Mouse (Mus musculus) right cerebral cortex, adult 18-20 months (tissue): ENCODE measurements around the gene Ell.
"Not testable (repeated sequence)": the region's sequence is repeated elsewhere in the genome, so short reads cannot be mapped to it uniquely, and the experiment has no call there.

Experiments
- DNase-seq: peaks from one replicate; pipeline ENCODE4 v3.0.0; 2022; ENCODE audit warnings: mixed read lengths

The Ell gene

GRCm38 (mm10) chr8:70507027-70507393 is 32.2 kb upstream of the Ell start:
- no peak for DNase-seq

GRCm38 (mm10) chr8:70509281-70509952 is 29.8 kb upstream of the Ell start:
- no peak for DNase-seq

- peak; percentile 98 for DNase-seq
These were observed 28.9 kb upstream of the Ell start, which contains the start of gene Uba52 for GRCm38 (mm10) chr8:70510228-70510915. Uba52 (minus strand) TSS chr8:70510801.

DNA sequence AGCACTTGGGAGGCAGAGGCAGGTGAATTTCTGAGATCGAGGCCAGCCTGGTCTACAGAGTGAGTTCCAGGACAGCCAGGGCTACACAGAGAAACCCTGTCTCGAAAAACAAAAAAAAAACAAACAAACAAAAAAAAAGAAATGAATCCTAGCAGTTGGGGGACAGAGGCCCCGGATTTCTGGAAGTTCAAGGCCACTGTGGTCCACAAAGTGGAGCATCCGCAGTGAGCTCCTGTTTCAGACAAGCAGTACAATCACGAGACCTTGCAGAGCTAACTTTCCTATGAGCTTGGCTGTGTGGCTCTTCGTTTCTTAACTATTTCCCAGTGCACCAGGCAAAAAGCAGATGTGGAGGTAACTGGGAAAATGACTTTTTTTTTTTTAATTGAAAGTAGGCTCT is 28.1 kb upstream of the Ell start:
- not testable (repeated sequence) for DNase-seq

DNA sequence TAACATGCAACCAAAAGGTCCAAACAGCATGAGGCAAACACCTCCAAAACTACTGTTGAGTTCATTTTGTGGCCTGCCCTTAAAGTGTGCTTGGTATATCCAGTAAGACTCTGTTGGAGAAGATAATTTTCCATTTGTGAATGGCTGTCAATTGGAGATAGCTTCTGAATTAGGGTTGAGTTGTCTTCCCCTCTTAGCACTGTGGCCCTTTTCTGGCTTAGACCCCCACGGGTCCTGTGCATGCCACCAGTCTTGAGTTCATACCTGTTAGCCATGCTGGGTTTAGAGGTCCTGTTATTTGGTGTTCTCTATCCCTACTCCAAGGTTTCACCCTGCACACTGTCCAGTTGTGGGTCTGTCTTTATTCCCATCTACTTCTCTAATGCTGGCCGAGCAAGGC is 27.5 kb upstream of the Ell start:
- DNase-seq, result no peak

- DNase-seq, result no peak
These were observed 26.9 kb upstream of the Ell start for GRCm38 (mm10) chr8:70512253-70512903.

DNA sequence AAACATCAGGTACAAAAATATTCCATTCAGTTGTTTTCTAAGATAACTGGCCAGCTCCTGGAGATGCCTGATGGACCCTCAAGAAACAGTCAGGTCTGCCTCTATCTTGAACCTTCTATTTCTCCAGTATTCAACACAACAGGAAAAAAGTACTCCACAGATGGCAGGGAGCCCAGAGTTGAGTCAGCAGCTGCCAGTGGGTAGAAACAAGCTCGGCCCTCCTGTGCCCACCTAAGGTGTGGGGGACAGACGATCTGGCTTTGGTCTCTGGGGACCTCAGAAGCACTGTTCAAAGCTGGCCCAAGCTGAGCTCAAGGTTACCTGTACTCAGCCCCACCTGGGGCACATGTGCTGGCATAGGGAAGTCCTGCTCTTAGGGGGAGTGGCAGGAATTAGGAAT is 25.8 kb upstream of the Ell start:
- DNase-seq, result peak; percentile 78

DNA sequence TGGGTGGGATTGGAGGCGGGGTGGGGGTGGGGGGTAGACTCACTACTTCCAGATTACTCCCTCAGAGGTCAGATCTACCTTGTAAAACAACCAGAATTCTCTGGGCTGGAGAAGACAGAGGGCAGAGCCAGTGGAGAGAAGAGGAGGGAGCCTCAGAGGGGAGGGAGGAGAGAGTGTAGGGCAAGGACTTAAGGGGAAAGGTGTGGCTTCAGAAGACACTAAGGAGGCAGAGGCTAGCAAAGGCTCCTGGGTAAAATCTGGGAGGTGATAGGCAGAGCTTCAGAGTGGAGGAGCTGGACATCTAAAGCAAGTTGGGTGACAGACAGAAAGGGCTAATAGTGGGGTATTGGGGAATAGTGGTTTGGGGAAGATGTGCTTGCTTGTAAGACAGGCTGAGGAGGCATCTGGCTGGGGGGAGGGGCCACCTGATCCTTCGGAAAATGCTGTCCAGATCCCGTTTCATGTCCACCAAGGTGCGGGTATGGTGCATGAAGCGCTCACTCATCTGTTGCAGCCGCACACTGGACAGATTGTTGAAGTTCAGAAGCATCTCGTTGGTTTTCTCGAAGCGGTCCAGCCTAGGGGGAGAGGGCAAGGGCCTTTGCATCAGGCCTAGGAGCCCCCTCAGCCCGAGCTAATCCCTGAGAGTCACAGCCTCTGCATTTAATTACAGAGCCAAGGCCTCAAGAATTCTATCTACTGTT is 21.2 kb upstream of the Ell start:
- no peak for DNase-seq

DNA sequence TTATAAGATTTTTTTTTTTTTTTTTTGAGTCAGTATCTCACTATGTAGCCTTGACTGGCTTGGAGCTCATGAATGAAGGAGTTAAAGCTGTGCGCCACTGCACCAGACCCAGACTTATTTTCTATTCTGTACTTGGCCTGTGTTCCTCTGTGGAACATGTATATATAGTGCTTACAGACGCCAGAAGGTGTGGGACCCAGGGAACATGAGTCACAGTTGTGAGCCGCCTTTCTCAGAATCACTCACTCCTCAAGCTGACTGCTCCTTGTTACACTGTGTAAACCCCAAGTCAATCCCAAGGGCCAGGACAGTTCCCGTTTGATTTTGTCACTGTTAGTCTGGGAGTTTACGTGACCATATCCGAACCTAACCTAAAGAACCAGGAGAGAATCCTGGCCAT is 20.2 kb upstream of the Ell start:
- DNase-seq, result peak; percentile 61

GRCm38 (mm10) chr8:70519606-70520005 is 19.7 kb upstream of the Ell start:
- no peak for DNase-seq

DNA sequence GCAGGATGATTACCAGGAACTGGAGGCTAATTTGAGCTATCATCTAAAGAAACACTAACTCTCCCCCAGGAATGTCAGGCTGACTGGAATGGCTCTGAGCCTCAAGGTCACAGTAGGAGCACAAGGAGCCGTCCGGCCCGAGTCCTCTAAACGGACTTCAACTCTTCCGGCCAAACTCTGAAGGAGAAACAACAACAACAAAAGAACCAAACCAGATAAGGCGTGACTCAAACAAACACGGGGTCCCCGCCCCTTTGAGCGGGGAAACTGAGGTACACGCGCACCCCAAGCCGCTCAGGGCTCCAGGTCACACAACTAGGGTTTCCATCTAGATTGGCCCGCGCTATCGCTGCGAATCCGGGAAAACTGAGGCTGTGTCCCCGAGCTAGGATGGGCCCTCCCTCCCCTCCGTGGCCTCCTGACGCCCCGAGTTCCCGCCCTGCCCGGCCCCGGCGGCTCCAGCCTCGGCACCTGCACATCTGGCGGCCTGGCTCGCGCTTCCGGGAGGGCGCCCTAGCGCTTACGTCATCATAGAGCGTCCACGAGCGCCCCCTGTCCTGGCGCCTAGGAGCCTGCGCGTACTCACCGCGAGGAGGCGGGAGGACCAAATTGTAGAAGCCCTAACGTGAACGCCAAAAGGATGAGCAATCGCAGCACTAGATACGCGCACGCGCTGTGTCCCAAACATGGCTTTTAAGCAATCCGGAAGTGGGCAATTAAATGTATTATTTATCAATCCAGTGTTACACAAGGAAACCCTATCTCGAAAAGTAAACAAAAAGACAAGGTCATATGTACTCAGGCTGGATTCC is 16.5 kb upstream of the Ell start:
- peak; percentile 97 for DNase-seq

DNA sequence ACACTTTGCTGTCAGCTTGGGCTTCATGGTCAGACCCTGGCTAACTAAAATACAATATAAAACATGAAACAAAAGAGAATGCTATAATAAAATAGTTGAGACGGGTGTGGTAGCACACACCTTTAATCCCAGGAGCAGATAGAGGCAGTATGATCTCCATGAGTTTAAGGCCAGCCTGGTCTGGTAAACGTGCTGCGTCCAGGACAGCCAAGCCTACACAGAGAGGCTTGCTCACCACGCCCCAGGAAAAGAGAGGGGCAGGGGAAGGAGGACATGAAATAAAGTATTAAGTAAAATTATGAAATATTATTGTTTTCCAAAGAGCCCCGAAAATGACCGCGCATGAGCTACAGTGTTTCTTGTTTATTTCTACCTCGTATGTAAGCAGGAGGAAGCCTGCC is 12.1 kb upstream of the Ell start:
- DNase-seq, result no peak

GRCm38 (mm10) chr8:70527512-70528181 is 11.6 kb upstream of the Ell start, which contains the start of the genes Fkbp8 and Kxd1:
Fkbp8 (plus strand) TSS chr8:70527724.
Kxd1 (minus strand) TSS chr8:70527956.
- DNase-seq, result peak; percentile 98

DNA sequence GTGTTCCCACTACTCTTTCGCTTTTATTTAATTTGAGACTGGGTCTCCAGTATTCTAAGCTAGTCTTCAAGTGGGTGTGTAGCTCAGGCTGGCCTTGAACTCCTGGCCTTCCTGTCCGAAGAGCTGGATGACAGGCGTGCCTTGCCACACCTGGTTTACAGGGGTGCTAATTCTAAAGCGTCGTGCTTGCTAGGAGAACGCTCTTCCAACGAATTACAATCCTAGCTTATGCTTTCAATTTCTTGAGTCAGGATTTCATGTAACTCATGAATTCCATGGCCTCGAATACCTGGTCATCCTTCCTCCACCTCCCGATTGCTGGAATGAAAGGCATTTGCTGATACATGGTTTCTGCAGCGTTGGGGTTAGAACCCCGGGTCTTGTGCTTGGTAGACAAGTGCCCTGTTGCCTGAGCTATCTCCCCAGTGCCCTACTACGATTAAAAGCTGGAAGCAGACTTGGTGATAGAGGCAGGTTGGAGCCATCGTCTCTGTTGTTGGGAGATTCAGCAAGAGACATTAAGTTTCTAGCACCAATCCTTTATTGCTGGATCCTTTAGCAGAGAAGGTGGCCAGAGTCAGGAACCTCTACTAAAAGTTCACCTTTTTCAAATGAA is 11.0 kb upstream of the Ell start:
- no peak for DNase-seq

DNA sequence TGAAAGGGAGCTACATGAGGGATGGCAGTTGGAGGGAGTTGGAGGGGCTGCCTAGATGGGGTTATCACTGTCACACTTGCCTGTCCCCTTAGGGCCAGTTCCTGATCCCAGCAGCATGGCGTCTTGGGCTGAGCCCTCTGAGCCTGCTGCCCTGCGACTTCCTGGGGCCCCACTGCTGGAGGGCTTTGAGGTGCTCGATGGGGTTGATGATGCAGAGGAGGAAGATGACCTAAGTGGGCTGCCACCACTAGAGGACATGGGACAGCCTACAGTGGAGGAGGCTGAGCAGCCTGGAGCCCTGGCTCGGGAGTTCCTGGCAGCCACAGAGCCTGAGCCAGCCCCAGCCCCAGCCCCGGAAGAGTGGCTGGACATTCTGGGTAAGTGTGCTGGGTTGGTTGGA is 10.0 kb upstream of the Ell start:
- no peak for DNase-seq

DNA sequence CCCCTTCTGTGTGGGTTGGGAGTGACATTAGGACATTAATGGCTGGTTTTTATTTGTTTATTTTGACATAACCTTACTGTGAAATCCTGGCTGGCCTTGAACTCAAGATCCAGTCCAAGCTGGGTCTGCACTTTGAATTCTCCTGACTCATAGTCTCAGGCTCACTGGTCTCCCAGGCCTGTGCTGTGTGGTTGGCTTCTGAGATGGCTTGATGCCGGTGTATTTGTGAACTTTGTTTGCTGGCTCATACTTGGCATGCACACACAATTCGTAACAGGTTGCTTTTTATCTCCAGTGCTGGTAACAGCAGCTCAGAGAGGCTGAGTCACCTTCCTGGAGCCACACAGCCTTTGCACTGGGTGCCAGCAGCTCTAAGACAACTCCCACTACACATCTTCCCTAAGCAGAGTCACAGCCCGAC is 9.5 kb upstream of the Ell start:
- no peak for DNase-seq

GRCm38 (mm10) chr8:70530314-70530713 is 8.9 kb upstream of the Ell start:
- no peak for DNase-seq

DNA sequence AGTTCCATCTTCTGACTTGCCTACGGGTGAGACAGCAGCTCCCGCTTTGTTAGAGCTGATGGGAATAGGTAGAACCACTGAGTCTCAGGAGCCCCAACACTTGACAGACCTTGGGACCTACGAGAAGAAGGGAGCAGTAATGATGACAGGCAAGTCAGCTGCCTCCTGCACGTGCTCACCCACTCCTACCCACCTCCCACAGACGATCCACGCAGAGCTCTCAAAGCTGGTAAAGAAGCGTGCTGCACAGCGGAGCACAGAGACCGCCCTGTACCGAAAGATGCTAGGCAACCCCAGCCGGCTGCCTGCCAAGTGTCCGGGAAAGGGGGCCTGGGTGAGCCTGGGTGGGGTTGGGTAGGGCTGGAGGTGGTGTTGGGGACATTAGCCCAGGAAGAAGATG is 5.0 kb upstream of the Ell start:
- peak; percentile 59 for DNase-seq

DNA sequence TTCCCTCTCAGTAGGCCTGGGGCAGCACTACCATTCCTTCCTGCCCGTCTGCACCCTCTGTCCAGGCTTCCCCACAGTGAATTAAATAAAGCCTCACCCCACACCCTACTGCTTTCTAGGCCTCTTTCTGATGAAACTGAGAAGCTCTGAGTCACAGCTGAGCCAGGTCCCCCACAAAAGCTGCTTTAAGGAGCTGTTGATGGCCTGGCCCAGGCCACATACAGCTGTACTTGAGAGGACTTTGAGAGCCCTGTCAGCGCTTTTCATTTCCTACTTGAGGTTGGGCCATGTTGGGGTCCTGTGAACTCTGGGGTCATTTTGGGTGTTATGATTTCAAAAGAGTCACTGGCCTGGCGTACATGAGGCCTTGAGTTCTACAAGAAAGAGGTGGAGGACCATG is 4.0 kb upstream of the Ell start:
- DNase-seq, result no peak

- DNase-seq, result no peak
These were observed 3.6 kb upstream of the Ell start for GRCm38 (mm10) chr8:70535701-70536100.

DNA sequence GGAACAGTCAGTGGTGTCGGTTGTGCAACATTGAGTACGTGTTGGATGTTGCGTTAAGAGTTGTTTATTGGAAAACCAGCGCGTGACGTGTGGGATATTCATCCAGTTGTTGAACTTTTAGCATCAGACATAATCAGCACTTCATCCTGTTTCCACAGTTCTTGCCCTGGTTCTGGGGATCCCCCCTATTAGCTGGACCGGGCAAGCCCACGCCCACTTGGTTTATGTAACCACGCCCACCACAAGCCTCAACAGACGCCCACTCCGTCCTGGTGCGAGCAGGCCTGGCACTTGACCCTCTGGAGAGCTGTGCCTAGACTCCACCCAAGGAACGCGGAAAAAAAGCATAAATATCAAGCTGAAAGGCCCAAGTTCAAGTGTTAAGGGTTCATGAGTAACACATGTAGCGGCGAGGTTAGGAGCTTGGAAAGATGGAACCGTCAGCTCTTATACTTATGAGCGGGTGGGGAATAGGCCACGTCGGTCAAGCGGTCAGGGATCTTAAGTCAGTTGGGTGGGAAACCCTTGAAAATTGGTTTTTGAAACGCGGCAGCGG is 1.2 kb upstream of the Ell start:
- DNase-seq, result no peak
